Mouse (Mus musculus) cerebellum, adult 18-20 months (tissue): Measurements from ENCODE around the gene Car8.

Experiments
- DNase-seq, 2 experiments: peaks; one replicate each; pipeline ENCODE4 v3.0.0; 2021

Car8 gene

DNA sequence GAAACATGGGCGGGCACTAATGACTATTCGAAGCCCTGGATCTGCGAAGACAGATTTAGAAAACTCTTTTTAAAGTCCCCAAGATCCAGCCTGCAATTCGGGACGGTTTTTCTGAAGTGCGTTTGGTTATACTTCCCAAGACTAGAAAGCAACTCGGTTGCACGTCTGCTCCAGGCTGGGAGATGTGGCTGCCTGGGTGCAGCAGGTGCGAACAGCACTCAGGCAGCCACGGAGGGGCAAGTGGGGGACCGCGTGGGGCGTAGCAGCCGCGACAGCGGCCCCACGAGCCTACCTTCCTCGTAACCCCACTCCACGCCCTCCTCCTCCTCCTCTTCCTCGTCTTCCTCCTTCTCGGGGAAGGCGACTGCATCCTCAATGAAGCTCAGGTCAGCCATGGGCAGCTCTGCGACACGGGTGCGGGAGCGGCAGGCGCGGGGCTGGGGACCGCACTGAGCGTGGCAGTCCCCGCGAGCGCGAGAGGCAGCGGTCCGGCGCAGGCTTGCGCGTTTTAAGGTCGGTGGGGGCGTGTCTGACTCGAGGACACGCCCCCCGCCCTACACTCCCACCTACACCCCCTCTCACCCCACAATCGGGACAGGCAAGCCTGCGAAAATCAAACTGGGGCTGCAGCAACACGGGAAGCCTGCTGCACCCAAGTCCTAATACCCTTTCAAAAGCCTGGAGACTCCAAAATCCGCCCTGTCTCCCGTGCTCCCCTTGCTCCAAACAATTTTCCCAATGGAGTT lies at the start of gene Car8:
Gene Car8, minus strand, starts transcription at position 482 of the 746 bp plus-strand sequence.
- DNase-seq: peak in 1 of 2 experiments; percentile 17

DNA sequence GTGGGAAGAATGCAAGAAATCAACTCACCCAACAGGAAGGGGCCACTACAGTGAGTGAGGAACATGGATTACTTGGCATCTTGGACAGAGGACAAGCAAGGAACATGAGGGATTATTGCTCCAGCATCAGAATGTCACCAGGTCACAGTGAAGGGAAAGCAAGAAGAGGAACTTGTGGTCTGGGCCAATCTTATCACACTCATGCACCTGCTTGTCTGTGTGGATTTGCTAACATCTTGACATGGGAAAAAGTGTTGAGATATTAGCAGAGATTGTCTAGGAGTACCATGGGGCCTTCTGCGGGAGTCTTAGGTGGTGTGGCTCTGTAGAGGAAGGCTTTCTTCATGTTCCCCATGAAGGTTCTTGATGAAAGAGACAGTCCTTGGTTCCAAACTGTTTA lies 46.1 kb upstream of the Car8 start:
- no peak for DNase-seq

DNA sequence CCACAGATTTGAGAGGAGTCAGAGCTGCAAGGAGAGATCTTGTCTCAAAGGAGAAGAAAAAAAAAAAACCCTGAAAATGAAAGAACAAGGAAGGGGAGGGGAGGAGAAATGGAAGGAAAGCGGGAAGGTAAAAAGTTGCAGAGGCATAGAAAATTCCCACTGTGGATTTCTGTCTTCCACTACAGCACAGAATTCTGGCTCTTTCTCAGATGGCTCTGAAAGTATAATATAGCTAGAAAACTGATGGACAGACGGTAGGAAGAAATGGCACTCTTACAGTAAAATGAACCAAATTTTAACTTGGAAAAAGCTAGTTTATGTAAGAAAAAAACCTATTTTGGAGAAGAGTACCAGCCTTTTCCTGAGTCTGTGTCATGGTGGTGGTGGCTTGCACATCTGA lies 39.3 kb upstream of the Car8 start:
- no peak for DNase-seq

DNA sequence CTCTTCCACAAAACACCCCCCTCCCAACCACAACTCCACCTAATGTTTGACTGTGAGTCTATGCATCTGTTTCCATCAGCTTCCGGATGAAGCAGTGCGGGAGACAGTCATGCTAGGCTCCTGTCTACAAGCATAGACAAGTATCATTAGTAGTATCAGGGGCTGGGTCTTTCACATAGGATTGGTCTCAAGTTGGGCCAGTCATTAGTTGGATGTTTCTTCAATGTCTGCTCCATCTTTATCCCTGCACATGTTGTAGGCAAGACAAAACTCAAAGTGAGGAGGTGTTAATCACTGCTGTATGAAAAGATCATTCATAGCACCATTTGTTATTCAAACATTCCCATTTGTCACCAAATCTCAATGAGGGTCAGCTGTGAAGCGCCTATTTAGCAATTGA lies 11.0 kb upstream of the Car8 start:
- DNase-seq: no peak

DNA sequence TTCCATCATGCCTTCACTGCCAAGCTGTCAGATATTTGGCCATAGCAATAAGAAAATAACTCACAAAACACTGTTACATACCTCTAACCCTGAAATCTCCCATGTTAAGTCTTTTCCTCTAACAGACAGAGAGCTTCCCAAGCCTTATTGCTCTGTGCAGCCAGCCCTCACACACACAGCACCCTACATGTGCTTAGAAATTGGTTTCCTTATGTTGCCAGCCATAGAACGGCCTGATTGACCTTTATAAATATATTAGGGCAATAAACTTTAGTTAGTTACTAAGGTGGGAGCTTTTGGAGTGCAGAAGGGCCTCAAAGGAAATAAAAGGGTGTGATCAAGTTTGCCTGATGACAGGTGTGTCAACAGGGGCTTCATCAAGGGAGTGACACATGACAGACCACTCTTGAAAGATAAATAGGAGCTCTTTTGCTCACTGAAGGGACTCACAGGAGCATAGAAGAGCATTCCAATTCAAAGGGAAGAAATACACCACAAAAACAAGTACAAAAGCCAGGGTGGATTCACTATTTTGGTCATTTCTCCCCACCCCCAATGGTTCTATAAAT lies 6.7 kb upstream of the Car8 start:
- no peak for DNase-seq

DNA sequence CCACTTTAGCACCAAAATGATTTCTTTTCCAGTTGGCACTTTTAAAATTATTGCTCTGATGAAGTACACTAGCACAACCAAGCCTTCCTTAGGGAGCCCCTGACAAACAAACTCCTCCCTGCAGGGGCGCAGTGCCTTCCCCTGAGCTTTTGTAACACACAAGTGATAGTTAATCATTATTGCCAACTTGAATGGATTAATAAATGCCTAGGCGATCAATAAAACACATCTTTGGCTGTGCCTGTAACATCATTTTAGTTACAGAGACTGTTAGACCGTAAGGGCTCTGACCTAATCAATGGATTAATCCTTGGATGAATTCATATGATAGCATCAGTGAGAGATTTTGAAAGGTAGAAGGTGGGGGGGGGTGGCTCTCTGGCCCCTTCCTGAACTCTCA lies 6.2 kb upstream of the Car8 start:
- no peak for DNase-seq

DNA sequence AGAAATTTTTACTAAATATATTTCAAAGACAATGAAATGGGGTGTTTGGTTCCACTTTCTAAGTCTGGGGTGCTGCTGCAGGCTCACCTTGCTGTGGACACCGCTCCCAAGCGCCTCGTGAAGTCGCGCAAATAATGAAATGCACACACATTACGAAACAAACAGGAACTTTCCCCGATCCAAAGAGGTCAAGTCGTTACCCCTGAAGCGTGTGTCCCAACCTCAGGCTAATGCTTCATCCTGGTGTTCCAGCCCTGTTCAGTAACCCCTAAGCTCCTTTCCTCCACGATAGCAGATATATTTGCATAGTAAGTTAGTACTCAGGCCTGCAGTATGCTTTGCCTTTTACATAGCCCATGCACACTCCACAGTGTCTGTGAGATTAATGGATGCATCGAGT lies 858 bp upstream of the Car8 start:
- DNase-seq: no peak

DNA sequence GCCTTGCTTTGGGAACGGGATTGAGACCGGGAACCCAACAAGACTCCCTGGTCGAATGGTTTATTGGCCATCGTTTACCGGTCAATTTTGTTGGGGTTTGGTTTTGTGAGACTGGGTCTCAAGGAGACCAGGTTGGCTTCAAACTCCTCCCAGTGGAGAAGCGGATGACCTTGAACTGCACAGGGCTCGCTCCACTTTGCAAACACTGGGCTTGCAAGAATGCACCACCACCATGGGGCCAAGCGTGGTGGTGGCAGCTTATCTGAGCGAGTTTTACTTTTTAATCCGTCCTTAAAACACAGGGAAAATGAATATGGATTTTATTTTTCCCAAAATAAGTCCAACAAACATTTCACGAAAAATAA lies 447 bp upstream of the Car8 start:
- DNase-seq: no peak

DNA sequence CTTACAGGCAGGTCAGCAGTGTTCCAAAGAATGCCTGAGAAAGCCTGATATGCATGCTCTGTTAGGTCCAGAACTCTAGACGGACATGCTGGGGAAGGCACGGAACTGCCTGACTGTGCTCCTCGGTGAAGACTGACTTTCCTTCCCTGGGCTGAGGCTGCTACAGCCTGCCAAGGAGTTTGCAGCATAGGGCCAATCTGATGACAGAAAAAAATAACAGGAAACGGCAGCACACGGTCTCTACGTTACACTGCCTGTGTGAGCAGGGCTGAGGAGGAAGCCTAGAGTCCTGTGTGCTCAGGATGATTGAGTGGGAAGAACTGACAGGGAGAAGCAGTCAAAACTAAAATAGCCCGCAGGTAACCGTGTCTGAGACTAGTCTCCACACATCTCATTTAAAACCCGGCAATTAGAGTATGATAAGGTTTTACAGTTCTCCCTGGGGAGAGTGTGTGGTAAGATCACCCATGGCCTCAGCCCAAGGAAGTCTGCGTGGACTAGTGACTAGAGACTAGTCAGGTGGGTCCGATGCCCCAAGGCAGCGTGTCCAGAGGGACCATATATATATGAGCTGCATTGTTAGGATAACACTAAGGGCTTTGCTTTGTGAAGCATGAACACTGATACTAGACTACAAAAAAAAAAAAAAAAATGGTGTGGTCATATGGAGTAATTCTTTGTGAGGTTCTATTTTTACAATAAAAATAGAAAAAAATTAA lies 6.3 kb downstream of the Car8 start:
- DNase-seq: no peak

DNA sequence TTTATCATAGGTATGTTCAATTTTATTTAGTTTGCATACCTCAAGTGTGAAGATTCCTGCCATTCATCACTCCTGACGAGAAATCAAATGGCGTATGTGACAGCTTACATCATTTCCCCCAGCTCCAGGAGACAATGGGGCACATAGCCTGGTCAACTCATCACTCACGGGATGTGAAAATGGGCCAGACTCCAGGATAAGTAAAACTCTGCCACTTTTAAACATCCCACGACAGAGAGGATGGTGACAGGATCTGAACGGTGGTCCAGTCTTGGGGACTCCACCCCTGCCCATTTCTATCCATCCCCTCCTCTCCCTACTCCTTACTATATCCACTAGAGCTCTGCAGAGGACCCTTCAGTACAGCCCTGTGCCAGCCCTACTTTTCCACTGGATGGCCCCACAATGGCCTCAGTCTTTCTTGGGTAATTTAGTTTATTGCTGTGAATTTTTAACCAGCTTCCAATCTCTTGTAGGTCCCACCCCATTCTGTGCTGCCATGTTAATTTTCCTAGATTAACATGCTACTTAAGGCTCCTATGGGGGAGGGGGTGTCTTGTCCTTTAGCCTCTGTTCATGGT lies 7.5 kb downstream of the Car8 start:
- no peak for DNase-seq

DNA sequence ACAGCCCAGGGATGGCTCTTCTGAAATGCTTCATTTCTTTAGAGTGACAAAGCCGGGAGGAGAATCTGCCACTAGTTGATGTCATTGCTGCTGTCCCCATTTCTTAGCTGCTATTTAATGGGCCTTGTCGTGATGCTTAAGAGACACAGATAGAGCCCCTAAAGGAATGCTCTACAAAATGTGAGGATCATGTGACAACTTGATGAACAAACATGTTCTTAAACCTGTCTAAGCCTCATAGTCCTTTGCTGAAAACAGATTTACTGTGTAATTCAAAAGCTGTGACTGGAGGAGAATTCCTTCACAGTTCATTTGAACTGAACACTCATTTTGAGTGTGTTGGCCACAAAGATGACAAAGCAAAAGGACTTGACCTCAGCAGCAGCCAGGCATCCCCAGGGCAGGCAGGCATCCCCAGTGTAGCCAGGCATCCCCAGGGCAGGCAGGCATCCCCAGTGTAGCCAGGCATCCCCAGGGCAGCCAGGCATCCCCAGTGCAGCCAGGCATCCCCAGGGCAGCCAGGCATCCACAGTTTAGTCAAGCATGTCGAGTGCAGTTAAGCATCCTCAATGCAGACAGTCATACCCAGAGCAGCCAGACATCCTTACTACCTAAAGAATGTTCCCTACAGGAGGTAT lies 9.1 kb downstream of the Car8 start:
- DNase-seq: no peak

DNA sequence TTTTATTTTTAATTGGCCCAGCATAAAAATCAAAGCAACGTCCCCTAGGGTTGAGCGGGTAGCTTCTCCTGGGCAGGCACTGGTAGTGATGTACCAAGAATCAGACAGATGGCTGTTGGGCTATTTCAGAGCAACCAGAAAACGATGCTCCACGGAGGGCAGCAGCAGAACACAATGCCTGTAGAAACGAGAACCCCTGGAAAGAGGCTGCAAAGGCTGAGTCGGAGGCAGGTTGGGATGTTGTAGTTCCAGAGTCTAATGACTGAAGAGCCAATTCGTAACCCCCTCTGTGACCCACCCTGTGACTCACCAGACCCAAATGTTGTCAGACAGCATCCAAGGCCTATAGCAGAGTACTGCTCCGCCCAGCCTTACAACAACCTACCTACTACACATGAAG lies 19.9 kb downstream of the Car8 start:
- no peak for DNase-seq

DNA sequence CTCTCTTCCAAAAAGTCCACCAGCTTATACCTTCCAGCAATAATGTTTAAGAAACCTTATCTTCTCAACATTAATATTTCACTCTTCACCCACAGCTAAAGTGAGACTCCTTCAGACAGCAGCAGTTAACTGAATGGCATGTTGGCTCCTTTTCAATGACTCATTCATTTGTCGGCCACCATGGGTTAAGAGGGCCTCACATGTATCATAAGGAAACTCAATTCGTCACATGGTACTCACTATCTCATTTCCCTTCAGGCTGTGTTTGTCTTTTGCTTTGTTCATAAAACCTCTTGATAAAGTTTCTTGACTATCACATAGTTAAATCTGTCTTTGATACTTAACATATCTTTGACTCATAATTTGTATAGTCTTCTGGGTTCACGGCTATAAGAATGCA lies 20.8 kb downstream of the Car8 start:
- no peak for DNase-seq

DNA sequence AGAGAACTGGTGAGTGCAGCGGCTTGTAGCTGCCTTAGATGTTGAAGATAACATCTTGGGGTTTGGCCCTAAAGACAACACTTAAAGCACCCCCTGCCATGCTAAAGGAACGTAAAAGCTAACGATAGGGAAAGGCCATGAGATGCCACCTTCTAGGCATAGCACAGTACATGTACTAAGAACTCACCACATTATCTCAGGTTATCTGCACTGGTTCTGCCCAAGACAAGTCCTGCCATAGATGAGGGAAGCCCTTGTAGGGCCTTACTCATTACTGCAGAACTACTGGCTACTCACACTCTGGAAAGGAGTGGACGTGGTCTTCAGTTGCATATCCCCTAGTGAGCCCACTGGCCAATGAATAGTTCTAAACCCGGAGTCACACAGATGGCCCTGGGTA lies 21.6 kb downstream of the Car8 start:
- DNase-seq: no peak

DNA sequence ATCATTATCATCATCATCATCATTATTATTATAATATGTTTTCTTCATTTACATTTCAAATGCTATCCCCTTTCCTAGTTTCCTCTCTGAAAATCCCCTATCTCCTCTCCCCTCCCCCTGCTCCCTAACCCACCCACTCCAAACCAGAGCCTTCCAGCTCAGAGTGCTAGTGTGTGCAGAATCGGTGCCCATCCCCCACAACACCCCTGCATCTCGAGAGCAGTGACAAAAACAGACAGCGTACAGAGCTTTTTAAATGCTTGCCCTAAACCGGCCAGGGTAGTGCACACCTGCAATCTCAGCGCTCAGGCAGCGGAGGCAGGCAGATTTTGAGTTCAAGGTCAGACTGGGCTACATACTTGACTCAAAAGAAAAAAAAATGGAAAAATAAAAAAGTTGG lies 22.3 kb downstream of the Car8 start:
- DNase-seq: no peak

DNA sequence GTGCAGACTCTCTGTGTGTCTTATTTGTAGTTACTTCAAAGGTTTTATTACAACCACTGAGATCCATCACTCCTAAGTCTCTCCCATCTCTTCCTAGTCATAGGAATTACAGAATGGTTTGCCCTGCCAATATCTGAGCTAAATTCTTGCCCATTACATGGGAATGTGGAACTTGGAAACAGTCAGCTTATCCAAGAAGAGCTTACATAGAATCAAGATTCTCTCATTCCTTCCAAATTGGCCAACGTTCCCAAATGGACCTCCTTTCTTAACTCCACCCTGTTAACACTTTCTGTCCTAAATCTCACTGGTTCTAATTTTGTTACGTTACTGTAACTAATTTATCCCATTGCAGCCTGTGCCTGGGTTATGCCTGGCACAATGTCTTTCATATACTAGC lies 25.2 kb downstream of the Car8 start:
- no peak for DNase-seq

DNA sequence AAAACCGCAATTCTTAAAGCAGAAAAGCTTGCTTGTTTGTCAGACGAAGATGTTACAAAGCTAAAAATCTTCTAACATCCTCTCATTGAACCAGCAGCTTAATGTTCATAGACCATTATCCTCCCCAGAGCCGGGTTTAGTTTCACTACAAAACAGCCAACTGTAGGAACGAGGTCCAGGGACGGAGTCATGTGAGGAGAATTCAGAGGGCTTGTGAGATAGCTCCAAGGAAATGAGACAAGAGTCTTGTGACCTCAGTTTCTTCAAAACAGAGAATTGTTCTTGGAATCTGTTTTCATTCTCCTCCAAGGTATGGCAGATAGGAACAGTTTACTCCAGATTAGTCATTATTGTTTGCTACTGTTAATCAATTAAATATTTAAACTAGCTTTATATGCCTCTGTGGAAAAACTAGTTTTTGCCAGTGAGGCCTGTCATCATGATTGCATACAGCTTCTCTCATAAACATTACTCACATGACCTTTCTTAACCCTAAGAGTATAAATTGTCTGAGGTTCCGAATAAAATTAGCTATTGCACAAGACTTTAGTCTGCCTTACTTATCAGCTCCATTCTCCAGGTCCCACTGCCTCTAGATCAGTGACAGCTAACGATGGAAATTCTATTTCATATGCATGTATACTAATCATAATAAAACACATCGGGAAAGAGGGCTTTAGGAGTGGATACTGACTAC lies 25.8 kb downstream of the Car8 start:
- no peak for DNase-seq

DNA sequence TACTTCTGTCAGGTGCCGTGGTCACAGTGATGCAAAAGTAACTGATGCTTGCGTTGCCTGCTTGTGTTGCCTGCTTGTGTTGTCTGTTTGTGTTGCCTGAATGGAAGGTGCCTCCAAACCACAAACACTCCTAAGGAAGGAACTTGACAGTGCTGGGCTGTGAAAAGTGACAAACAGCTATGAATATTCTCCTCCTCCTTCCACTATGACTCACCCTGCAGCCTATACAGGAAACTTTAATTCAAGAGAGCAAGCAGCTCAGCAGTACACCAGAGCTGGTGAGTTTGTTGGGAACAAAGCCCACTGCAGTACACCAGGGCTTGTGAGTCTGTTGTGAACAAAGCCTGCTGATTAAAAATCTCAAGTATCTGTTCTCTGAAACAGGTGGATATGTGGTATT lies 28.4 kb downstream of the Car8 start:
- no peak for DNase-seq

DNA sequence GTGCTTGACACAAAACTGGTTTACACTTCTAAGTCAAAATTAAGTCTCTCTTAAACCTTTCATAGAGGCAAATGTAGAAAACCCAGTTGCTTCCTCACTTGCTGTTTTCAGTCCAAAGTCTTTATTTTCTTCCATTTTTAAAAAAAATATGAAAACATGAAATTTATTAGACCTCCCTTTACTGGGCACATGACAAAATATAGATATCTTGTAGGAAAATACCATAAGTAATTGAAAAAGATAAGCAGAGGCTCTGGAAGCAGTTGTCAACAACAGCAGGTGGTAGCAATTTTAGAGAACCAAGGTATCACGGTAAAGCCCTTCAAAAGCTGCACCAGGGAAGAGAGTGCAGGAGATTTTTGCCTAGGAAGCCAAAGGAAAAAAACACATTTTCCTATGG lies 30.9 kb downstream of the Car8 start:
- no peak for DNase-seq

DNA sequence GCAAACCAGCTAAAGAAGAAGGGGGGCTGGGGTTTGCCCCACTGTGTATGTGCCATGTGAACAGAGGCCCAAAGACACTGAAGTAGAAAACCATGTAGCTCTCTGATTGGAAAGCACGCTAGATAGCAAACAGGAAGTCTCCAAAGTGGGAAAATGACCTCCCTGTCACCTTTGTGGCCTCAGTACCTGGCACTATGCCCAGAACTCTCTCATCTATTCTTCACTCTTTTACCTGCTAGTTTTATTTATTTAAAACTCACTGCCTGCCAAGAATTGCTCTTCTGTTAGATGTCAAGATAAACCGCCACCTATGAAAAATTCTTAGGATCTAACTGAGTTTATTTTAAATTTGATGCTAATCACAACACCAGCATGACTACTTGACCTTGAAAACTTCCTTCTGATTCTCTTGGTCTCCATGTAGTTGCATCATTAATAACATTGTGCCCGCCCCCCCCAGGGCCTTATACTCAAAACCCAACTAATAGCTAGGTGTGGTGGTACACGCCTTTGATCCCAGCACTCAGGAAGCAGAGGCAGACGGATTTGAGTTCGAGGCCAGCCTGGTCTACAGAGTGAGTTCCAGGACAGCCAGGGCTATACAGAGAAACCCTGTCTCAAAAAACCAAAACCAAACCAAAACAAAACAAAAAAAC lies 31.8 kb downstream of the Car8 start:
- no peak for DNase-seq

DNA sequence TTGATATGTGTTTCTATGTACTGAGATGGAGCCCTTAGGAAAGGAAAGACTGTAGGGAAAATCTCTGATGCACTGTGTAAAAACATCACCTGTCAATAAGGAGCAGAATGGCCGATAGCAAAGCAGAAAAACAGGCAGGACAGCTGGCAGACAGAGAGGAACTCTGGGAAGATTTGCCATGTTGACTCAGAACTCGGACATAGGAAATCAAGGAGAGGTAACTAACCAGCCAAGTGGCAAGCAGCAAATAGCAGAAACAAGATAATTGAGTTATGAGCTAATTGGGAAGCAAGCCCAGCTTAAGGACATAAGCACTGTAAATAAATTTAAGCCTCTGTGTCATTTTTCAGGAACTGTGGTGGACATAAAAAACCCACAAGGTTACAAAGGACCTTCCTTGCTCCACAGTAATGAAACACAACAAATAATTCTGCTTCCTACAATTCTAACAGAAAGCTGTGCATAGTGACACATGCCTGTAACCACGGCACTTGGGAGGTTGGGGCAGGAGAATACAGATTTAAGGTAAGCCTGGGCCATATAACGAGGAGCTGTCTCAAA lies 33.7 kb downstream of the Car8 start:
- no peak for DNase-seq

DNA sequence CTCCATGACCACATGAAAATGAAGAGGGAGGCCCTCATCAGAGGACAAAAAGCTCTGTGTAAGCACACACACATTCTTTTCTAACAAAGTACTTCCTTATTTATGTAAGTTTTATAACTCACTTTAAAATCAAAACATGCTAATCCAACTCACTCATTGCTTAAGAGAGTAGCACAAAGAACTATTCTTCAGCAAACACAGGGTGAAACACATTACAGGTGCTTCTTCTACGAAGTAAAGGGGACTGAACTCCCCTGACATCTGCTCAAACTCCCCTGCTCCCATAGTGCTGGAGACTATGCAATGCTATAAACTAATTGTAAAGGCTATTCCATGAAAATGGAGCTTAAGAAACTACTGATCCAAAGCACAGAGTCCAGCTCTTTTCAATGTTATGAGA lies 35.5 kb downstream of the Car8 start:
- no peak for DNase-seq
